Mouse (Mus musculus): ENCODE data around the gene Tuba1a.
"Not testable (repeated sequence)": the region's sequence is repeated elsewhere in the genome, so short reads cannot be mapped to it uniquely, and the experiment has no call there.

Tuba1a gene

DNA sequence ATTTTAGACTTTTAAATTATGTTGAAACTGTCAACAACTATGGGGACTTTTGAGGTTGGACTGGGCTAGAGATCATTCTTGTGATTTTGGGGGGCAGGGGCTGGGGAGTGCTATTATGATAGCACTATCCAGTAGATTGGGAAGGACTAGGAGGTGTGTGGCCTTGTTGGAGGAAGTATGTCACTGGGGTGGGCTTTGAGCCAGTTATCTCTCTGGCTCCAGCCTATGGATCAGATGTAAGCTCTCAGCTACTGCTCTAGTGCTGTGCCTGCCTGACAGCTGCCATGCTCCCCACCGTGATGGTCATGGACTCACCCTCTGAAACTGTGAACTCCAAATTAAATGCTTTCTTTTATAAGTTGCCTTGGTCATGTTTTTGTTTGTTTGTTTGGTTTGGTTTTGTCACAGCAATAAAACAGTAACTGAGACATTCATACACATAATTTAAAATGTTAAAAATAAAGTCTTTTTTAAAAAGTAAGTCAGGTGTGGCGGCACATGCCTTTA, 30.4 kb downstream of the Tuba1a start:
- no peak for DNase-seq (ENCODE audit: low spot score)

- DNase-seq (ENCODE audit: low spot score): no peak
Measured at GRCm38 (mm10) chr15:98922581-98922980, 30.9 kb downstream of the Tuba1a start.

- DNase-seq (ENCODE audit: low spot score): no peak
Measured at GRCm38 (mm10) chr15:98921510-98921909, 32.0 kb downstream of the Tuba1a start.

GRCm38 (mm10) chr15:98918499-98918895, 35.0 kb downstream of the Tuba1a start:
- DNase-seq (ENCODE audit: low spot score): not testable (repeated sequence)

GRCm38 (mm10) chr15:98917538-98918498, 35.7 kb downstream of the Tuba1a start, which contains the start of gene Lmbr1l:
Gene Lmbr1l (minus strand): TSS chr15:98918231.
- DNase-seq (ENCODE audit: low spot score): peak; percentile 100

DNA sequence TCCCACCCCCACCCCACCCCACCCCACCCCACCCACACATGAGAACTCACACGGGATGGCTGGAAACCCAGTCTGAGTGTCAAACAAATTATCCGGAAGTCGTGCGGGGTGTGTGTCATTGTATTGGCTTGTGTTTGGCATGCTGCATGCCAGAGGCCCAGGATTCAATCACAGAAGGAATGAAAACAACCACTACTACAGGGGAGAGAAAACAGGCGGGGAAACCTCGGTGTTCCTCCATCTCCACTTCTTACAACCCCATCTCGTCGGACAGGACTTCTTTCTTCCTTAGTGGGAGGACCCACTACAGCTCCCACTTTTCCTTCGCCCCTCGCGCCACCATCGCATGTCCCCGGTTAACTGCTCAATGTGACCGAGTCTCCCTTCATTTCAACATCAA, 36.4 kb downstream of the Tuba1a start:
- DNase-seq (ENCODE audit: low spot score): peak; percentile 61

DNA sequence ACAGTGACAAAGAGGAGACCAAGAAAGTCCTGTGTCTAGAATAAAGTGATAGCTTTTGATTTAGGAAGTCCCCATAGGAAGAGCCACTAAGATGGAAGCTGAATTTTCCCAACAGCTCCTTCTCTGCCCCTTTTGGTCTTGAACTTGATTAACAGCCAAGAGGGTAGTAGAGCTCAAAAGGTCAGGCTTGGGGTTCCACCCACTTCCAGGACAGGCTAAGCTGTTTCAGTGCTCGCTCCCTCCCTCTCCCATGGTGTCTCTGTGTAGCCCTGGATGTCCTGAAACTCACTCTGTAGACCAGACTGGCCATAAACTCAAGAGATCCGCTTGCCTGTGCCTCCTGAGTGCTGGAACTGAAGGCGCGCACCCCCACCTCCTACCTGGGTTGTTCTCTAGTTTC, 37.5 kb downstream of the Tuba1a start:
- no peak for DNase-seq (ENCODE audit: low spot score)

GRCm38 (mm10) chr15:98914903-98915302, 38.6 kb downstream of the Tuba1a start:
- DNase-seq (ENCODE audit: low spot score): no peak

GRCm38 (mm10) chr15:98904692-98905091, 48.8 kb downstream of the Tuba1a start:
- peak; percentile 72 for DNase-seq (ENCODE audit: low spot score)

- DNase-seq (ENCODE audit: low spot score): no peak
Measured at GRCm38 (mm10) chr15:98902600-98902999, 50.9 kb downstream of the Tuba1a start.

- DNase-seq (ENCODE audit: low spot score): no peak
Measured at GRCm38 (mm10) chr15:98901530-98901929, 52.0 kb downstream of the Tuba1a start.

All from MN1 (cell line).